Mouse (Mus musculus) midbrain, embryonic 14.5 days (tissue): ENCODE results near the gene Selenbp2. TPM values are rescaled to one million over a fixed set of nuclear protein-coding genes. Genes with fewer than 3 reads are reported as not detected.
"Not testable (repeated sequence)": the region's sequence is repeated elsewhere in the genome, so short reads cannot be mapped to it uniquely, and the experiment has no call there.

Experiments used
- ATAC-seq: fragments of 200-750 bp; cut with Nextera tagmentation; 2 replicates; pipeline ENCODE4 v1.8.0; 2017; ENCODE audit warnings: moderate number of reproducible peaks, moderate library complexity; ENCODE audit not compliant: low FRiP score, low TSS enrichment
- DNase-seq: peaks from one replicate; pipeline ENCODE4 v3.0.0-alpha.2; 2015
- H3K27ac ChIP-seq: fragments of 300-500 bp; sonication (generic); replicated peaks from 2 replicates; pipeline ENCODE4 v1.5.1; 2014; ENCODE audit warnings: mild to moderate bottlenecking, low read depth, low read length, moderate library complexity
- H3K27me3 ChIP-seq: fragments of 300-500 bp; sonication (generic); 2 replicates; pipeline ENCODE4 v1.6.1; 2014; ENCODE audit warnings: low read length, control low read depth, mixed read lengths; ENCODE audit not compliant: control insufficient read depth, insufficient read depth
- H3K36me3 ChIP-seq: fragments of 300-500 bp; sonication (generic); 2 replicates; pipeline ENCODE4 v1.6.1; 2014; ENCODE audit warnings: low read length, control low read depth; ENCODE audit not compliant: control insufficient read depth, insufficient read depth
- H3K4me1 ChIP-seq: fragments of 300-500 bp; sonication (generic); 2 replicates; pipeline ENCODE4 v1.6.1; 2014; ENCODE audit warnings: mild to moderate bottlenecking, antibody characterized with exemption, low read length, control low read depth; ENCODE audit not compliant: control insufficient read depth, insufficient read depth
- H3K4me2 ChIP-seq: fragments of 300-500 bp; sonication (generic); 2 replicates; pipeline ENCODE4 v1.6.1; 2014; ENCODE audit warnings: mild to moderate bottlenecking, low read length, moderate library complexity
- H3K4me3 ChIP-seq: fragments of 300-500 bp; sonication (generic); replicated peaks from 2 replicates; pipeline ENCODE4 v1.5.1; 2014; ENCODE audit warnings: low read depth, low read length
- H3K9ac ChIP-seq: fragments of 300-500 bp; sonication (generic); replicated peaks from 2 replicates; pipeline ENCODE4 v1.6.1; 2014; ENCODE audit warnings: mild to moderate bottlenecking, low read length, moderate library complexity
- H3K9me3 ChIP-seq: fragments of 300-500 bp; sonication (generic); 2 replicates; pipeline ENCODE4 v1.6.1; 2016; ENCODE audit warnings: low read length, control low read depth, mixed read lengths; ENCODE audit not compliant: control insufficient read depth
- WGBS: fragments of 180-500 bp; shearing (Covaris S2); extraction: QIAGEN DNeasy Blood & Tissue Kit; methylation state at CpG from one replicate; pipeline ENCODE4 v1.1.7; 2014; 5-methylcytosine and 5-hydroxymethylcytosine counted together
- polyA plus RNA-seq: library from polyadenylated mRNA; unstranded; fragments of >200 nt; fragmentation: Nextera tagmentation; extraction: Ambion mirVana; gene quantifications from 2 replicates; pipeline ENCODE4 v1.2.1, GENCODE M21; 2014

The Selenbp2 gene
- polyA plus RNA-seq, result not detected in 2 replicates

DNA sequence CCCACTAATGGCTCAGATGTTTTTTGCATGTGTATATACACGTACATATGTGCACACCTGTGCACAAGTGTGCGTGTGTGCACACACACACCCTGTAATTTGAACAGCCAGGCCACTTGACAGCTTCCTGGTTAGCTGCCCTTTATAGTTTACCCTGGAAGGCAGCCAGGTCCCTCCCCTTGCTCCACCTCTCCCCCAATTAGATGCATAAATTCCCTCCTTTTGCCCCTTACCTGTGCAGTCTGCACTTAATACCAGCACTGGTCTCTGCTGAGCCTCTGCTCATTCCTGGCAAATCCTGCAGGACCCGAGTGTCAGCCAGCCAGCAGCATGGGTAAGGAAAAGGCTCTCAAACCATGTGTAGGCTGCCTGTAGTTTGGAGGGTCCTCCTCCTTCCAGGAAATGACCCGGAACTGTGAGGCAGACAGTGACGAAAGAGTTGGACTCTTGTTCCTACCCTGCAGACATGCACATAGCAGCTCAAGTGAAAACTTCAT lies at the start of gene Selenbp2:
Gene Selenbp2, plus strand, starts transcription at position 228 of the 497 bp plus-strand sequence.
- ATAC-seq (no peak), DNase-seq (no peak)
- Histone ChIP-seq H3K27ac (no peak within 1 kb of the TSS), H3K9me3 (no peaks in the 10 kb centered on the region), H3K4me2 (no peak within 1 kb of the TSS), H3K36me3 (no peaks in the 10 kb centered on the region), H3K27me3 (no peaks in the 10 kb centered on the region), H3K4me3 (no peak within 1 kb of the TSS), H3K4me1 (no peaks in the 10 kb centered on the region), H3K9ac (no peak within 1 kb of the TSS)
- 81% methylated on average over 5 of the region's 5 CpGs for WGBS

- Histone ChIP-seq H3K27me3 (no peaks in the 10 kb centered on the region), H3K4me3 (no peak overlapping the region), H3K27ac (no peak overlapping the region), H3K36me3 (no peaks in the 10 kb centered on the region), H3K4me2 (no peak overlapping the region), H3K9me3 (no peaks in the 10 kb centered on the region), H3K4me1 (no peaks in the 10 kb centered on the region), H3K9ac (no peak overlapping the region)
- 57% methylated on average over 6 of the region's 6 CpGs for WGBS
- DNase-seq (peak; percentile 14), ATAC-seq (no peak)
Observed at GRCm38 (mm10) chr3:94648755-94649590, 44.4 kb upstream of the Selenbp2 start.

DNA sequence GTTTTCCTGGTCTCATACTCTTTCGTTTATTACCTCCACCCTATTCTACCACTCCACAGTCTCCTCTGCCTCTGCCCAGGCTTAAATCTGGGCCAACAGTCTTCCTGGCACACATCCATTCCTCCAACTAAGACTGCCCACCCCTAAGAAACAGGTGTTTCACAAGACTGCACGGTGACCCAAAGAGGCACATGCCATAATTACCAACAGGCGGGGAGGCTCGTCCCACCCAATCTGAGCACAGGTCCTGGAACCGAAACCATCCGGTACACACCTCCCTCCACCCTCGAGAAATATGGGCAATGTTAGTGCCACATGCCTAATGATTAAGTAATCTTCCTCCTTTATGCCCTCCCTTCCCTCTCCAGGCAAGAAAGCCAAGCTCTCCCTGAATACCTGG lies 42.9 kb upstream of the Selenbp2 start:
- Histone ChIP-seq H3K4me1 (no peaks in the 10 kb centered on the region), H3K9me3 (no peaks in the 10 kb centered on the region), H3K36me3 (no peaks in the 10 kb centered on the region), H3K27me3 (no peaks in the 10 kb centered on the region), H3K4me3 (no peak overlapping the region), H3K4me2 (no peak overlapping the region), H3K9ac (no peak overlapping the region), H3K27ac (no peak overlapping the region)
- ATAC-seq (no peak), DNase-seq (no peak)
- WGBS, result 90% methylated on average over 7 of the region's 7 CpGs

- H3K4me3 ChIP-seq, H3K9ac ChIP-seq, DNase-seq, ATAC-seq, H3K9me3 ChIP-seq, H3K4me1 ChIP-seq, H3K36me3 ChIP-seq, H3K4me2 ChIP-seq, H3K27ac ChIP-seq, H3K27me3 ChIP-seq: not testable (repeated sequence)
- 51% methylated on average over 1 of the region's 1 CpGs for WGBS
Observed at GRCm38 (mm10) chr3:94653967-94654366, 39.4 kb upstream of the Selenbp2 start.

GRCm38 (mm10) chr3:94657852-94658739 lies 35.3 kb upstream of the Selenbp2 start:
- H3K4me2 ChIP-seq, result peak overlapping the region; percentile 54
- not testable (repeated sequence) for H3K27me3 ChIP-seq, H3K9ac ChIP-seq, H3K36me3 ChIP-seq, H3K9me3 ChIP-seq, H3K4me1 ChIP-seq, DNase-seq, H3K27ac ChIP-seq
- H3K4me3 ChIP-seq, result peak overlapping the region; percentile 30
- WGBS, result 3% methylated on average over 23 of the region's 47 CpGs
- ATAC-seq, result peak; percentile 54; the same call in 1 of the 2 replicates

GRCm38 (mm10) chr3:94658740-94659095 lies 34.6 kb upstream of the Selenbp2 start, which contains the start of gene Tuft1:
Tuft1 (minus strand) TSS chr3:94658872.
- H3K9ac ChIP-seq, DNase-seq, H3K9me3 ChIP-seq, H3K27ac ChIP-seq, H3K36me3 ChIP-seq, H3K27me3 ChIP-seq, H3K4me1 ChIP-seq: not testable (repeated sequence)
- Histone ChIP-seq H3K4me3 (peak within 1 kb of the TSS; percentile 30), H3K4me2 (peak within 1 kb of the TSS; percentile 54)
- WGBS, result 0% methylated on average over 20 of the region's 33 CpGs
- peak; percentile 86 for ATAC-seq

- not testable (repeated sequence) for H3K9me3 ChIP-seq, H3K4me1 ChIP-seq, H3K36me3 ChIP-seq, H3K27me3 ChIP-seq, H3K9ac ChIP-seq, H3K4me3 ChIP-seq, H3K27ac ChIP-seq, DNase-seq
- 30% methylated on average over 8 of the region's 10 CpGs for WGBS
- peak; percentile 49 for ATAC-seq
- peak overlapping the region; percentile 23; the same call in 1 of the 2 replicates for H3K4me2 ChIP-seq
Observed at GRCm38 (mm10) chr3:94659142-94659748, 34.1 kb upstream of the Selenbp2 start.

GRCm38 (mm10) chr3:94660841-94661240 lies 32.5 kb upstream of the Selenbp2 start:
- ATAC-seq, H3K27me3 ChIP-seq, H3K9ac ChIP-seq, H3K36me3 ChIP-seq, H3K27ac ChIP-seq, DNase-seq, H3K4me3 ChIP-seq, H3K4me1 ChIP-seq, H3K9me3 ChIP-seq, H3K4me2 ChIP-seq: not testable (repeated sequence)
- WGBS, result 91% methylated on average over 2 of the region's 2 CpGs
